Mouse (Mus musculus): Measurements from ENCODE around the gene Zfp954. TPM values are rescaled to one million over a fixed set of nuclear protein-coding genes. Genes with fewer than 3 reads are reported as not detected.
"Not testable (repeated sequence)": the region's sequence is repeated elsewhere in the genome, so short reads cannot be mapped to it uniquely, and the experiment has no call there.

The Zfp954 gene
- 3.5 and 4.7 TPM in 2 replicates for polyA plus RNA-seq (2015; fragmentation: Nextera tagmentation; extraction: Ambion mirVana)

GRCm38 (mm10) chr7:7120921-7121601 is at the start of gene Zfp954:
Zfp954 (minus strand) TSS chr7:7121488.
- H3K9me3 ChIP-seq (replicated peaks): no peaks in the 10 kb centered on the region
- under 1% methylated on average over 30 of the region's 30 CpGs for WGBS (ENCODE audit: insufficient replicate concordance)
- ATAC-seq (ENCODE audit: insufficient read depth): peak; percentile 93
- peak within 1 kb of the TSS; percentile 51; the same call in 1 of the 2 replicates for H3K27ac ChIP-seq (replicated peaks)
- H3K9ac ChIP-seq: peak within 1 kb of the TSS; percentile 57
- H3K36me3 ChIP-seq (replicated peaks): peaks cover 26% of the 10 kb centered on the region
- peaks cover 13% of the 10 kb centered on the region for H3K4me1 ChIP-seq (replicated peaks)
- H3K27me3 ChIP-seq: no peaks in the 10 kb centered on the region
- H3K4me2 ChIP-seq: peak within 1 kb of the TSS; percentile 71
- peak within 1 kb of the TSS; percentile 65 for H3K4me3 ChIP-seq (replicated peaks)

- 74% methylated on average over 15 of the region's 15 CpGs for WGBS (ENCODE audit: insufficient replicate concordance)
Observed at GRCm38 (mm10) chr7:7145991-7146608, 24.8 kb upstream of the Zfp954 start.

GRCm38 (mm10) chr7:7144215-7144614 is 22.9 kb upstream of the Zfp954 start:
- Histone ChIP-seq H3K36me3 (replicated peaks) (no peaks in the 10 kb centered on the region), H3K4me3 (replicated peaks) (no peak overlapping the region), H3K27me3 (no peaks in the 10 kb centered on the region), H3K27ac (replicated peaks) (no peak overlapping the region), H3K9ac (no peak overlapping the region), H3K4me1 (replicated peaks) (no peaks in the 10 kb centered on the region), H3K4me2 (no peak overlapping the region), H3K9me3 (replicated peaks) (no peaks in the 10 kb centered on the region)
- 55% methylated on average over 1 of the region's 1 CpGs for WGBS (ENCODE audit: insufficient replicate concordance)
- ATAC-seq (ENCODE audit: insufficient read depth): no peak

More at GRCm38 (mm10) chr7:7145991-7146608, 24.8 kb upstream of the Zfp954 start:
- no peak for ATAC-seq (ENCODE audit: insufficient read depth)
- H3K9ac ChIP-seq: no peak overlapping the region
- no peaks in the 10 kb centered on the region for H3K36me3 ChIP-seq (replicated peaks)
- no peak overlapping the region for H3K4me2 ChIP-seq
- no peak overlapping the region for H3K4me3 ChIP-seq (replicated peaks)
- no peaks in the 10 kb centered on the region for H3K9me3 ChIP-seq (replicated peaks)
- no peaks in the 10 kb centered on the region for H3K4me1 ChIP-seq (replicated peaks)
- H3K27me3 ChIP-seq: no peaks in the 10 kb centered on the region
- H3K27ac ChIP-seq (replicated peaks): no peak overlapping the region

- Histone ChIP-seq H3K4me2 (peak within 1 kb of the TSS; percentile 52), H3K27me3 (no peaks in the 10 kb centered on the region), H3K4me3 (replicated peaks) (peak within 1 kb of the TSS; percentile 46), H3K36me3 (replicated peaks) (no peaks in the 10 kb centered on the region), H3K27ac (replicated peaks) (no peak within 1 kb of the TSS), H3K9ac (no peak within 1 kb of the TSS), H3K9me3 (replicated peaks) (no peaks in the 10 kb centered on the region), H3K4me1 (replicated peaks) (no peaks in the 10 kb centered on the region)
- WGBS (ENCODE audit: insufficient replicate concordance): 4% methylated on average over 16 of the region's 16 CpGs
- ATAC-seq (ENCODE audit: insufficient read depth): peak; percentile 80
Observed at GRCm38 (mm10) chr7:7136379-7136866, 15.1 kb upstream of the Zfp954 start, which contains the start of gene Zfp773. Zfp773 (minus strand) TSS chr7:7136755.

GRCm38 (mm10) chr7:7132751-7133150 is 11.5 kb upstream of the Zfp954 start:
- Histone ChIP-seq H3K9ac (no peak overlapping the region), H3K4me3 (replicated peaks) (no peak overlapping the region), H3K4me1 (replicated peaks) (no peaks in the 10 kb centered on the region), H3K9me3 (replicated peaks) (no peaks in the 10 kb centered on the region), H3K4me2 (no peak overlapping the region), H3K36me3 (replicated peaks) (no peaks in the 10 kb centered on the region), H3K27me3 (no peaks in the 10 kb centered on the region), H3K27ac (replicated peaks) (no peak overlapping the region)
- whole genome bisulfite sequencing (ENCODE audit: insufficient replicate concordance): 58% methylated on average over 8 of the region's 8 CpGs
- ATAC-seq (ENCODE audit: insufficient read depth): no peak

- H3K36me3 ChIP-seq (replicated peaks); ATAC-seq (ENCODE audit: insufficient read depth); H3K4me2 ChIP-seq; H3K9ac ChIP-seq; H3K27ac ChIP-seq (replicated peaks); H3K4me3 ChIP-seq (replicated peaks); H3K27me3 ChIP-seq; H3K9me3 ChIP-seq (replicated peaks); H3K4me1 ChIP-seq (replicated peaks): not testable (repeated sequence)
- 79% methylated on average over 15 of the region's 15 CpGs for WGBS (ENCODE audit: insufficient replicate concordance)
Observed at GRCm38 (mm10) chr7:7130491-7131124, 9.3 kb upstream of the Zfp954 start.

GRCm38 (mm10) chr7:7121602-7121980 is 303 bp upstream of the Zfp954 start:
- no peak overlapping the region for H3K27ac ChIP-seq (replicated peaks)
- H3K9me3 ChIP-seq (replicated peaks): no peaks in the 10 kb centered on the region
- peaks cover 21% of the 10 kb centered on the region; the same call in 1 of the 2 replicates for H3K36me3 ChIP-seq (replicated peaks)
- ATAC-seq (ENCODE audit: insufficient read depth): no peak
- peak overlapping the region; percentile 71 for H3K4me2 ChIP-seq
- H3K4me3 ChIP-seq (replicated peaks): peak overlapping the region; percentile 65
- 42% methylated on average over 6 of the region's 6 CpGs for WGBS (ENCODE audit: insufficient replicate concordance)
- no peaks in the 10 kb centered on the region for H3K27me3 ChIP-seq
- H3K9ac ChIP-seq: no peak overlapping the region
- peaks cover 13% of the 10 kb centered on the region for H3K4me1 ChIP-seq (replicated peaks)

- ATAC-seq (ENCODE audit: insufficient read depth): no peak
- H3K9ac ChIP-seq: no peak overlapping the region
- H3K27me3 ChIP-seq: no peaks in the 10 kb centered on the region
- H3K4me2 ChIP-seq: no peak overlapping the region
- no peak overlapping the region for H3K4me3 ChIP-seq (replicated peaks)
- H3K4me1 ChIP-seq (replicated peaks): peaks cover 13% of the 10 kb centered on the region
- H3K36me3 ChIP-seq (replicated peaks): peaks cover 42% of the 10 kb centered on the region
- WGBS (ENCODE audit: insufficient replicate concordance): 88% methylated on average over 2 of the region's 2 CpGs
- H3K27ac ChIP-seq (replicated peaks): no peak overlapping the region
- H3K9me3 ChIP-seq (replicated peaks): no peaks in the 10 kb centered on the region
Observed at GRCm38 (mm10) chr7:7118441-7118840, 2.8 kb downstream of the Zfp954 start.

GRCm38 (mm10) chr7:7108501-7108900 is 12.8 kb downstream of the Zfp954 start:
- no peak overlapping the region for H3K4me3 ChIP-seq (replicated peaks)
- H3K36me3 ChIP-seq (replicated peaks): no peaks in the 10 kb centered on the region
- ATAC-seq (ENCODE audit: insufficient read depth): no peak
- H3K9me3 ChIP-seq (replicated peaks): no peaks in the 10 kb centered on the region
- WGBS (ENCODE audit: insufficient replicate concordance): 84% methylated on average over 7 of the region's 7 CpGs
- no peak overlapping the region for H3K27ac ChIP-seq (replicated peaks)
- no peak overlapping the region for H3K9ac ChIP-seq
- H3K27me3 ChIP-seq: no peaks in the 10 kb centered on the region
- no peaks in the 10 kb centered on the region for H3K4me1 ChIP-seq (replicated peaks)
- H3K4me2 ChIP-seq: no peak overlapping the region

Data from liver, embryonic 15.5 days (tissue).